Mouse (Mus musculus): ENCODE data around the gene Fgd2.

DNA sequence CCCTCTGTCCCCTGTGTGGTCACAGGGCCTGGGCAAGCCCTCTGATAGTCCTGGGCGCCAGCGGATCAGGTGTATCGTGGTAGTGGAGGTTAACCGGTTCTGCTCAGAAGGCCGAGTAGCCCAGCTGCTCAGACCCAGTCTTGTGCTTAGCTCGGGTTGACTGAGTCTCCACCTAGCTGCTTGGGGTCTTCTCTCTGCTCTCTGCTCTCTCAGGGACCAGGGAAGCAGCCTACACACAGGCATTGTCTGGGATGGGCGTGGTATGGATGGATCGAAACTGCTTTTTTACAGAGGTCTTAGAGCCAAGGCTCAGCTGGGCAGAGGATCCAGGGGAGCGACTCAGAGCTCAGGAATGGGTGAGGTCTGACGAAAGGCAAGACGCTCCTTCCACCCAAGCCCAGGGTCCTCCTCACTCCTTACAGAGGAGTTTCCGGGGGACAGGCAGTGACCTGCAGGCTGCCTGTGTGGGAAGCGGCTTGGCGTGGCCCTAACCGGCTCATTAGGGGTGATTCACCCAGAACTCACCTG is 41.1 kb downstream of the Fgd2 start:
- TF ChIP-seq CTCF (IDR thresholded peaks at IDR 0.05; ENCODE audit: borderline replicate concordance, insufficient read depth, low read length) (no peak), POLR2A (IDR thresholded peaks at IDR 0.05; ENCODE audit: low read depth, low read length) (no peak)

Data from embryonic fibroblast, embryonic 13.5 days (primary cell).